Mouse (Mus musculus) hindbrain, embryonic 10.5 days (tissue): Measurements from ENCODE around the gene Adamts3. TPM values are rescaled to one million over a fixed set of nuclear protein-coding genes. Genes with fewer than 3 reads are reported as not detected.

Experiments used
- DNase-seq: peaks from one replicate; pipeline ENCODE4 v3.0.0-alpha.2; 2017; ENCODE audit warnings: low spot score
- H3K27ac ChIP-seq: fragments of 300-500 bp; sonication (generic); 2 replicates; pipeline ENCODE4 v1.5.1; 2016; ENCODE audit warnings: mild to moderate bottlenecking, moderate library complexity
- H3K27me3 ChIP-seq: fragments of 300-500 bp; sonication (generic); 2 replicates; pipeline ENCODE4 v1.6.1; 2016; ENCODE audit warnings: mild to moderate bottlenecking; ENCODE audit not compliant: poor library complexity, insufficient read depth, severe bottlenecking
- H3K36me3 ChIP-seq: fragments of 300-500 bp; sonication (generic); 2 replicates; pipeline ENCODE4 v1.6.1; 2016; ENCODE audit warnings: mild to moderate bottlenecking, moderate library complexity
- H3K4me1 ChIP-seq: fragments of 300-500 bp; sonication (generic); replicated peaks from 2 replicates; pipeline ENCODE4 v1.6.1; 2016; ENCODE audit warnings: mild to moderate bottlenecking
- H3K4me3 ChIP-seq: fragments of 300-500 bp; sonication (generic); 2 replicates; pipeline ENCODE4 v1.5.1; 2016; ENCODE audit warnings: mild to moderate bottlenecking, moderate library complexity
- H3K9me3 ChIP-seq: fragments of 300-500 bp; sonication (generic); 2 replicates; pipeline ENCODE4 v1.6.1; 2016; ENCODE audit warnings: mild to moderate bottlenecking, moderate library complexity
- WGBS: fragments of 180-500 bp; shearing (Covaris S2); methylation state at CpG from one replicate; pipeline ENCODE4 v1.1.7; 2016; 5-methylcytosine and 5-hydroxymethylcytosine counted together
- polyA plus RNA-seq: library from polyadenylated mRNA; unstranded; fragments of >200 nt; fragmentation: Nextera tagmentation; extraction: Ambion mirVana; gene quantifications from 2 replicates; pipeline ENCODE4 v1.2.1, GENCODE M21; 2016

Adamts3 gene
- polyA plus RNA-seq, 1 experiment from 2014 or later, result 4.3 TPM

DNA sequence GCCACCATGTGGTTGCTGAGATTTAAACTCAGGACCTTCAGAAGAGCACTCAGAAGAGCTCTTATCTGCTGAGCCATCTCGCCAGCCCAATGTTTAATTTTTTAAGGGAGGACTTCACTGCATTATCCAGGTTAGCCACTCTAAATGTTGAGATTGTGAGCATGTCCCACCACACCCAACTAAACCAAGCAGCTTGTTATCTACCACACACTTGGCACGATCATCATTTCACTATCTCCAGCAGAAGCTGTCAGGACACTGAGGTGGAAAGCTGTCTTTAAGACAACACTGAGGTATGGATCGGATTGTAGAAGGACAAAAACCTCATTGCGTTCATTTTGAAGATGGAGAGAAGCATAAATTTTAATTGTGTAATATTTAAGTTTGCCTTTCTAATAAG lies 205.0 kb downstream of the Adamts3 start:
- DNase-seq, result no peak
- no peak overlapping the region for H3K4me3 ChIP-seq
- no peaks in the 10 kb centered on the region for H3K4me1 ChIP-seq
- WGBS, result 93% methylated on average over 4 of the region's 4 CpGs
- no peaks in the 10 kb centered on the region for H3K9me3 ChIP-seq
- no peaks in the 10 kb centered on the region for H3K27me3 ChIP-seq
- no peak overlapping the region for H3K27ac ChIP-seq
- no peaks in the 10 kb centered on the region for H3K36me3 ChIP-seq

- H3K27ac ChIP-seq, result no peak overlapping the region
- no peaks in the 10 kb centered on the region for H3K36me3 ChIP-seq
- 75% methylated on average over 9 of the region's 9 CpGs for WGBS
- no peaks in the 10 kb centered on the region for H3K27me3 ChIP-seq
- no peaks in the 10 kb centered on the region for H3K9me3 ChIP-seq
- no peak overlapping the region for H3K4me3 ChIP-seq
- no peak for DNase-seq
- H3K4me1 ChIP-seq, result no peaks in the 10 kb centered on the region
These were observed 208.9 kb downstream of the Adamts3 start for GRCm38 (mm10) chr5:89674066-89674848.

DNA sequence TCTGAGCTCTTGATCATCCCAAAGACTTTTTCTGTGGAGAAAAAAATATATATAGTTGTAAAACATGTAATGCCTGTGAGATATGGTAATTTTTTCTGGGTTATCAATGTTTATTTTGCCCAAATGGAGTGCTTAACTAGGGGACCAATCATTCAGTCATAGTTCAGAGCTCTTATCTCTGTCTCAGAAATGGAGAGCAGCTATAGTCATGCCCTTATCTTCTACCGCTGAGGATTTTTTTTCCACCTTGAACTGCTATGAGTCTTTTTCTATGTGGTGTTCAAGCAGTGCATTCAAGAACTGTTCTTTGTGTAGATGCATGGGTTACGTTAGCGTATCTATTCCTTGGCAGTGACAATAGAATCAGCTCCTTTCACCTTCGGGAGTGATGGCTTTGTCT lies 210.2 kb downstream of the Adamts3 start:
- H3K36me3 ChIP-seq, result no peaks in the 10 kb centered on the region
- WGBS, result 76% methylated on average over 4 of the region's 4 CpGs
- H3K27ac ChIP-seq, result no peak overlapping the region
- no peak overlapping the region for H3K4me3 ChIP-seq
- H3K27me3 ChIP-seq, result no peaks in the 10 kb centered on the region
- no peaks in the 10 kb centered on the region for H3K9me3 ChIP-seq
- no peaks in the 10 kb centered on the region for H3K4me1 ChIP-seq
- DNase-seq, result no peak

GRCm38 (mm10) chr5:89654327-89654726 lies 228.8 kb downstream of the Adamts3 start:
- H3K36me3 ChIP-seq, result no peaks in the 10 kb centered on the region
- no peaks in the 10 kb centered on the region for H3K9me3 ChIP-seq
- H3K4me3 ChIP-seq, result no peak overlapping the region
- no peaks in the 10 kb centered on the region for H3K27me3 ChIP-seq
- DNase-seq, result no peak
- no peaks in the 10 kb centered on the region for H3K4me1 ChIP-seq
- WGBS, result 87% methylated on average over 1 of the region's 1 CpGs
- no peak overlapping the region for H3K27ac ChIP-seq

DNA sequence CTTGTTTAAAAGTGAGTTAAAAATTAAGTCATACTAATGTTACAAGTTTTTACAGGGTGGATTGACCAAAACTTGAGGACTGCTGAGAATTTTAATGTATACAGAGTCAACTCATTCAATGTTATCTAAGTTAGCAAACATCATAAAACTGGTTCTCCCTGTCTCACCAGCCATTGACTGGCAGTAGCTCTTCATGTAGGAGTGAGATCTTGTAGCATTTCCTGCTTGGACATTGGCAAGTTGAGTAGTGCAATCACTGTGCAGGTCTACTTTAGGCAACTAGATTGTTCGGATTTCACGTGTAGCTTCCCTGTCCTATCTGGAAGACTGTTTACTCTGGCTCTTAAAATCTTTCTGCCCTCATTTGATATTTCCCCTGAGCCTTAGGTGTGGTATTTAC lies 229.3 kb downstream of the Adamts3 start:
- no peaks in the 10 kb centered on the region for H3K27me3 ChIP-seq
- H3K4me3 ChIP-seq, result no peak overlapping the region
- H3K36me3 ChIP-seq, result no peaks in the 10 kb centered on the region
- no peak for DNase-seq
- no peak overlapping the region for H3K27ac ChIP-seq
- no peaks in the 10 kb centered on the region for H3K9me3 ChIP-seq
- WGBS, result 90% methylated on average over 2 of the region's 2 CpGs
- no peaks in the 10 kb centered on the region for H3K4me1 ChIP-seq

- H3K4me3 ChIP-seq, result no peak overlapping the region
These were observed 236.2 kb downstream of the Adamts3 start for GRCm38 (mm10) chr5:89646940-89647339.

GRCm38 (mm10) chr5:89635434-89635833 lies 247.7 kb downstream of the Adamts3 start:
- no peaks in the 10 kb centered on the region for H3K4me1 ChIP-seq
- H3K9me3 ChIP-seq, result no peaks in the 10 kb centered on the region
- DNase-seq, result no peak
- no peaks in the 10 kb centered on the region for H3K27me3 ChIP-seq
- H3K4me3 ChIP-seq, result no peak overlapping the region
- no peak overlapping the region for H3K27ac ChIP-seq
- 92% methylated on average over 2 of the region's 2 CpGs for WGBS
- no peaks in the 10 kb centered on the region for H3K36me3 ChIP-seq

More at GRCm38 (mm10) chr5:89646940-89647339, 236.2 kb downstream of the Adamts3 start:
- Histone ChIP-seq H3K27me3 (no peaks in the 10 kb centered on the region), H3K36me3 (no peaks in the 10 kb centered on the region), H3K27ac (no peak overlapping the region), H3K9me3 (no peaks in the 10 kb centered on the region), H3K4me1 (no peaks in the 10 kb centered on the region)
- DNase-seq, result no peak

DNA sequence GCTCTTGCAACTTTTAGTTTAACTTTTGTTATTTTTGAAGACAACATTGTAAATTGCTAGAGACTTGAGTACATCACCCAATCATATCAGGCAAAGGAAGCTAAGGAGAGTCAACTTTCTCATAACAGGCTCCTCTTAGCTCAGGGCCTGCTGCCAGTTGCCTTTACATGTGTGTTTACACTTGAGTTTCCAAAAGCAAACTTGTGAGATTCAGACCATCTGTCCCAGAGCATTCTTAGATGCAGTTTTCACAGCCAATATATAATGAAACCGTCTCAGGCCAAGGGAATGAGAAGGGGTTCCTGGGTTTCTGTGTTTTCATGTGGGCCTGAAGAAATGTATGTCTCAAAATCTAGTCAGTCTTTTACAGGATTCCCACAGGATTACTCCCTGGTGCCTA lies 251.5 kb downstream of the Adamts3 start:
- H3K27ac ChIP-seq, result no peak overlapping the region
- no peaks in the 10 kb centered on the region for H3K36me3 ChIP-seq
- WGBS, result 86% methylated on average over 1 of the region's 1 CpGs
- no peak overlapping the region for H3K4me3 ChIP-seq
- no peaks in the 10 kb centered on the region for H3K4me1 ChIP-seq
- no peaks in the 10 kb centered on the region for H3K9me3 ChIP-seq
- no peaks in the 10 kb centered on the region for H3K27me3 ChIP-seq
- DNase-seq, result no peak
